Mouse (Mus musculus) left cerebral cortex, adult 18-20 months (tissue): ENCODE results near the gene Man1b1. TPM values are rescaled to one million over a fixed set of nuclear protein-coding genes. Genes with fewer than 3 reads are reported as not detected.
A peak's percentile ranks its signal among the peaks of the same experiment; 100 is the strongest.

Source experiments
- DNase-seq, 2 experiments: peaks; one replicate each; pipeline ENCODE4 v3.0.0; 2021 to 2022; ENCODE audit warnings: low spot score in 2 of 2, mixed read lengths in 1 of 2
- long read RNA-seq, 2 experiments: library from polyadenylated mRNA; stranded (forward); transcript quantifications; one replicate each; pipeline ENCODE4 v2.0.0; 2021
- total RNA-seq, 2 experiments: library from RNA; stranded (reverse); gene quantifications; 2 replicates each; pipeline ENCODE4 v1.2.3; 2021

The Man1b1 gene
- 10 to 100 TPM; 62.1 to 62.2 TPM for total RNA-seq
- long read RNA-seq, experiment 1, transcript Man1b1-201 (13 exons, 3,755 nt): major isoform, 48 of 70 reads
- long read RNA-seq, experiment 1, partial matches to known transcripts: 10 of 70 reads
- long read RNA-seq, experiment 1, other reads (novel, unspliced or antisense): 11 of 70 reads
- long read RNA-seq, experiment 2, transcript Man1b1-201 (13 exons, 3,755 nt): major isoform, 33 of 49 reads
- long read RNA-seq, experiment 2, partial matches to known transcripts: 12 of 49 reads
- long read RNA-seq, experiment 2, other reads (novel, unspliced or antisense): 4 of 49 reads

GRCm38 (mm10) chr2:25332286-25333160, at the start of gene Man1b1:
Man1b1 (plus strand) TSS chr2:25332338.
- peak; percentile 100 for DNase-seq

DNA sequence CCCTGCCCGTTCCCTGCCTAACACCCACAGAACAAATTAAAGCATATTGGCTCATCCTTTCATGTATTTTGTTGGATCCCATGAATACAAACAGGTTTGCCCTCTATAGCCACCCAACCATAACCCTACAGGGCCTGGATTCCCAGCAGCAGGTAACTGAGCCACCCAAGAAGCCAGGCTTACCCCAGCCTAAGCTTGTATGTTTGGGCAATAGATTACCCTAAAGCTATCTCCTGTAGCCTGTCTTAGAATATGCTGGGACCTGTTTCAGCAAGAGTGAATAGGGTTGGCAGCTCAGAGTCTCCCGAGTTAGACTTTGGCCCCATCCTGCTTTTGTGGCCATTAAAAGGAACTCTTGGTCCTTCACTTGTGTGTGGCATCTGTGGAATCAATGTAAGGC, 46.6 kb upstream of the Man1b1 start:
- no peak for DNase-seq

GRCm38 (mm10) chr2:25286314-25286713, 45.8 kb upstream of the Man1b1 start:
- DNase-seq: no peak

DNA sequence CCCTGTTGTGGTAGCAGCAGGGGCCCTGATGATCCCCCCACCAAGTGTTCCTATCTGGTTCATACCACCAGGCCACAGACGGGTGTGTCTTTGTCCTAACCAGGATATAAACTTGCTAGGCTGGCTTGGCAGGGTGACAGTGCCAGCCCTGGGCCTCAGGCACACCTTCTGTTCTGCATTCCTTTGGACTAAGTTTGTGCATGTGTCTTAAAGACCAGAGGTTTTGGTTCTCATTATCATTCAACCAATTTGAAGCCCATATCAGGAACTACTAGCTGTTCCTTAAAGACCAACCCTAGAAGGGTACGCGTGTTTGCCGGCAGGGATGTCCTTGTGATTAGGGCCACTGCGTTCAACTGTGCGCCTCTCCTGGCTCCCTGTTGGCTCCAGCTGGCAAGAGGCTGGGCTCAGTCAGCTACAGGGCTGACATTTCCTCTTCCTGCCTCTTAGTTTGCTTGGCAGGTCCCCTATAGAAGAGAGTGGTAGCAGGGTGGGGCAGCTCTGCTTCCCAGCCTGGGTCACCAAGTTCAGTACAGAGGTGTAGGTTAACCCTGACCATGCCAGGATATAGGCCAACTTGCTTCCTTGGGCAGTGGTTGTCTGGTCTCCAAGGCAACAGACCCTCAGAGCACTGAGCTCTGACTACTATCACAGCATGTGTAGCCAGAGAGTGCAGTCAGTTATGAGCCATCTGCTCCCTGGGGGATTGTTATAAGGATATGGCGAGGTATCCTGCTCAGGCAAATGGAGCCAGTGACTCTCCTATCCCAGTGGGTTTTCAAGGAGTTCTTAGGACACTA, 45.1 kb upstream of the Man1b1 start:
- DNase-seq: no peak

GRCm38 (mm10) chr2:25287927-25288649, 44.0 kb upstream of the Man1b1 start, which contains the start of gene Tmem210:
Tmem210 (plus strand) TSS chr2:25288145.
- no peak for DNase-seq

DNA sequence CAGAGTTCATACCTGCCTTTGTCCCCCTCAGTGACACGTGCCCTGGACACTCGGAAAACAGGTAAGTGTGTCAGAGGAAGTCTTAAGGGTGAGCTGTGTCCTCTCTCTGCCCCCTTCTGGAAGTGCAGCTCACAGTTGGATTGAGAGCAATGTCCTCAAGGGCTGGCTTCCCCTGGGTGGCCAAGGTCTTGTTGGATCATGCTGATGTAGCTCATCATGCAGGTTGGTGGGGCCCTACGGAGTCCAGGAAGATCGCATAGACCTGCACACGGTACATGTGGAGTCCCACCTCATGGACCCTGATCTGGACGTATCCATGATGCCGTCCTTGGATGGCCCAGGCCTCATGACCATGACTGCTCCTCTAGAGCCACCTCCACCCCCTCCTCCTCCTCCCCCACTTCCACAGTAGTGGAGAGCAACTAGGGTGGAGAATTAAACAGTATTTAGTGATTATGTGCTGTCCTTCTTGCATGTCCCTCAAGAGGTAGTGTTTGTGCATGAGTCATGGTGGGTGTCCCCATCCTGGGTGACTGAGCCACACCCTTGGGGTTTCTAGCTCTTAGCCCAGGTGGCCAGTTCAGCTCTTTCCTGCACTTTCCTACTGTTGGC, 43.3 kb upstream of the Man1b1 start:
- no peak for DNase-seq

- DNase-seq: peak in 1 of 2 experiments; percentile 39
Observed at GRCm38 (mm10) chr2:25289651-25290050, 42.5 kb upstream of the Man1b1 start, which contains the start of gene Lrrc26. Lrrc26 (plus strand) TSS chr2:25289915.

DNA sequence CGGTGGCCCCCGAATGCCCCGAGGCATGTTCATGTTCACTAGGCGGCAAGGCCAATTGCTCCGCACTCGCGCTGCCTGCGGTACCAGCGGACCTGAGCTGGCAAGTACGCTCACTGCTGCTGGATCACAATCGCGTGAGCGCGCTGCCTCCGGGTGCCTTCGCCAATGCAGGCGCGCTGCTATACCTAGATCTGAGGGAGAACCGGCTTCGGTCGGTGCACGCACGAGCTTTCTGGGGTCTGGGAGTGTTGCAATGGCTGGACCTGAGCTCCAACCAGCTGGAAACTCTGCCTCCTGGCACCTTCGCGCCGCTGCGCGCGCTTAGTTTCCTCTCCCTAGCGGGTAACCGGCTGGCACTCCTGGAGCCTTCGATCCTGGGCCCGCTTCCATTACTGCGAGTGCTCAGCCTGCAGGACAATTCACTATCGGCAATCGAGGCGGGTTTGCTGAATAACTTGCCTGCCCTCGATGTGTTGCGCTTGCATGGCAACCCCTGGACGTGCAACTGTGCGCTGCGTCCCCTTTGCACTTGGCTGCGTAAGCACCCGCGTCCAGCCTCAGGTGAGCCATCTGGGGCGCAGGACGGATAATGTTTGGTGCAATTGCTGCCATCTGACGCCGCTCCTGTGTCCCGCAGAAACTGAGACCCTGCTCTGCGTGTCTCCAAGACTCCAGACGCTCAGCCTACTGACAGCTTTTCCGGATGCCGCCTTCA, 41.9 kb upstream of the Man1b1 start:
- DNase-seq: peak; percentile 53 to 72

- DNase-seq: no peak
Observed at GRCm38 (mm10) chr2:25290816-25291130, 41.4 kb upstream of the Man1b1 start.

DNA sequence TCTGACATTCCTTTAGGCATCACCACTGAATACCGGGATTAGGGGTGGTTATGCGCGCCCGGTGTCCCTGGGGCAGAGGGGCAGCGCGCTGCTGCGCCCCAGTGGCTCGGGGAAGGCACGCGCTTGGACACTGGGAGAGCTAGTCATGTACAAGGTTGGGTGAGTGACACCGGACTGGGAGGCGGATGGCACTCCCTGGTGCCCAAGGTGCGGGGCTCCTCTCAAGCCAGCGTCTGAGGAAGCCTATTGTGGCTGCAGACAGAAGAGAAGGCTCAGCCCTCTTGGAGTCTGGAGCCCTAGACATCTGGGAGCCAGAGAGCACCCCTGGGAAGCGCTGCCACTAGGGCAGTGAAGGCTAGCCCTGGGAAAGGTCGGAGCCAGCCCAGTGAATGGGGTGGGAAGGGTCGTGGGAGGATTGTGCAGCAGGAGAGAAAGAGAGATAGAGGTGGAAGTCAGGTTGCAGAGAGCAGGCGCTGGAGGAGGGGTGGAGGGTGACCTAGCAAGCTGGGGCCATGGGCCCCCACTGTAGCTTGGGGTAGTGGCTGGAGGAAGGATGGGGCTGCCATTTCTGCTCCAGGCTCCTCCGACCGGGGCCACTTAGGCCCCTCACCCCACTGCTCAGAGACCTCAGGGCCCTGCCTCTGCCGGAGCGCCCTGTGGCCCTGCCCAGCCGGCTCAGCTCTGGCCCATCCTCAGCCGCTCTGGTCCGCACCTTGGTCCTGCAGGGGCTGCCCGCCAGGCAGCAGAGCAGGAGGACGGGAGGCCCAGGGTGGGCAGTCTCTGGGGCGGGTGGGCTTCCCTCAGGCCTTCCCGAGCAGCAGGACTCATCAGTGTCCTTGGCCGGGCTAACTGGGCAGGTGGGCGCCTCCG, 40.7 kb upstream of the Man1b1 start:
- no peak for DNase-seq

DNA sequence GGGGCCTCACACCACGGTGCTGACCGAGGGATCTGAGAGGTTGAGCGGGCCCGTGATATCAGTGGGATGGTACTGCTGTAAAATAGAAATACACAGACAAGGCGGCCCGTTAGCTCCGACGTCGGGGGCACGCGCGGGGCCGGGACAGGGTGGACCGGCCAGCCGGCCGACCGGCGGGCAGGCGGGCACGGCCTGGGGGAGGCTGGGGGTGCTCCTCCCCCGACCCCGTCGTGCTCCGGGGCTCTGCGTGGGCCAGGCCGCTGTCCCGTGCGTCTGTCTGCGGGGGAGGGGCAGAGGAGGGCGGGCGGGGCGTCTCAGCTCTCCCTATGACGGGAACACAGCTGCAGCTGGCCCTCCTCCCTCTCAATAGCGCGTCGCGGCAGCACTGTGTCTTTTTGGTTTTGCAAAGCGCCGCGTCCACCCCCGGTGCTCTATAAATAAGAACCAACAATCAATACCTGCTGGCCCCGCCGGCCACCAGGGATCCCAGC, 40.0 kb upstream of the Man1b1 start:
- peak; percentile 43 to 67 for DNase-seq

- DNase-seq: peak; percentile 69 to 79
Observed at GRCm38 (mm10) chr2:25292856-25293255, 39.3 kb upstream of the Man1b1 start.

DNA sequence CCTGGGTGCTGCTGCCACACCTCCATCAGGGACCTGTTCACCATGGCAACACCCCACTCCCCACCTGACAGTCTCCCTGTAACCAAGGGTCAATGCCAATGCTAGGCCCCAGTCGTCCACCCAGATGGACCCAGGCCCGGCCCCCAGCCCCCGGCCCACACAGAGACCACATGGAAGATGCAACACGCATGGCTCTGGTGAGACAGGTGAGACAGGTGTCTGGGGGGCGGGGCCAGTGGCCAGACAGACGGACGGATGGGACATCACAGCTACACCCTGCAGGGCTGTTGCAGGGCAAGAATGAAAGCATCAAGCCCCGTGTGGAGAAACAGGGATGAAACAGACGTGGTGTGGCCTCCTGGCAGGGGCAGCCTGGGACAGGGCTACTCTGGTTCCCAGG, 38.4 kb upstream of the Man1b1 start:
- no peak for DNase-seq

DNA sequence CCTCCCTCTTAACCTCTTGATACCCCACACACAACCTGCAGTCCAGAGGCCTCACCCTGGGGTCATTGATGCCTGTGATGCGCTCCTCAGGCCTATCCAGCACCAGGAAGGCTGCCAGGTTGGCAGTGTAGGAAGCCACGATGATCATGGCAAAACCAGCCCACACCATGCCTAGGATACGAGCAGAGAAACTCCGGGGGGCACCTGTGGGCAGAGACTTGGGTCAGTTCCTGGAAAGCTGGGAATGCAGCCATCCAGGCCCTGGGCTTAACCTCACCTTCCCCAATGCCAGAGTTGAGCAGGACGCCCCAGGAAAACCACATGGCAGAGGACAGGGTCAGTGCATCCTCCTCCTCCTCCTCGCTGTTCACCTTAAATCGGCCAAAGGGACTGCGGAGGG, 35.0 kb upstream of the Man1b1 start:
- no peak for DNase-seq

GRCm38 (mm10) chr2:25298046-25298445, 34.1 kb upstream of the Man1b1 start:
- DNase-seq: no peak

DNA sequence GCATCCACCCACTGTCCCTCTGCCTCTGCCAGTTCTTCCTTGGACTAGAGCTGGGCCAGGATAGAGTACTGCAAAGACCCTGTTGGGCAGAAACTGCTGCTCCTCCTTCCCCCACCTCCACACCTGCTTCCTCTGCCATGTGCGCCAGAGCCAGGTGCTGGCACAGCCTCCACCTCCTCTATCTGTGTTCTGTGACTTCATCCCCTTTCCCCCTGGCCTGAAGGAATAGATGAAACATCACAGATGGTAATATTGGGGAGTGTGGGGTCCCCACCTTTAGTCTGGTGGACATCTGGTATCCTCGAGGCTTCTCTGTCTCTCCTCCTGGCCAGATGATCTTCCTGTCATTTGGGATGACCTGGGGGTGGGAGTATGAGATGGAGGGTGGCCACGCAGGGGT, 28.7 kb upstream of the Man1b1 start:
- no peak for DNase-seq

DNA sequence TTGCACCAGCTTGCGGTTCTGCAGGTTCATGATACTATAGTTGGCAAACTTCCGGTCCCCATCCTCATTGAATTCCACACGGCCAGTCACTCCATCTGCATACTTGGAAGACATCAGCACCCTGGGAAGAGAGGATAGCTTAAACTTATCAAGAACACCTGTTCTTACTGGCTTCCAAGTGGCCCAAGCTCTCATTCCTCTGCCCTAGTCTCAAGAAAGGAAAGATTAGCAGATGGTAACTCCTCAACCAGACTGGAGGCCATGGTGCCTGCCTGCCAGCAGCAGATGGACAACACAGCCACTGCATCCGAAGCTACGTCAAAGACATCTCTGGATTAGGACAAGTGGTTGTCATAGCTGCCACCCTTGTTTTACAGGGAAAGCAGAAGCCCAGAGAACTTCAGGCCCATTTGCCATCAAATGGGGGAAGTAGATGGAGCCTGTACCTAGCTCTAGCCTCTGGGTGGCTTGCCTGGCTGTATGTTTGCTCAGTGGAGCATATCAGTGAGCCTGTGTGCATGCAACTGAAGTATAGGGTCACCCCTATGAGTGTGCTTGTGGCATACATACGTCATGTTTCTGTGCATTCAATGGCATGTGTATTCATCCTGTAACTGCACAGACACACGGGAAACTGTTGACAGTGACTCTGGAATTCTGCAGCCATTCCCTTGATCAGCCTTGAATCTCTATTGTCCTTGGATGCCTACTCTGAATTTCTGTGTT, 28.0 kb upstream of the Man1b1 start:
- DNase-seq: no peak
